Mouse (Mus musculus): ENCODE data around the gene Nfe2l3.

DNA sequence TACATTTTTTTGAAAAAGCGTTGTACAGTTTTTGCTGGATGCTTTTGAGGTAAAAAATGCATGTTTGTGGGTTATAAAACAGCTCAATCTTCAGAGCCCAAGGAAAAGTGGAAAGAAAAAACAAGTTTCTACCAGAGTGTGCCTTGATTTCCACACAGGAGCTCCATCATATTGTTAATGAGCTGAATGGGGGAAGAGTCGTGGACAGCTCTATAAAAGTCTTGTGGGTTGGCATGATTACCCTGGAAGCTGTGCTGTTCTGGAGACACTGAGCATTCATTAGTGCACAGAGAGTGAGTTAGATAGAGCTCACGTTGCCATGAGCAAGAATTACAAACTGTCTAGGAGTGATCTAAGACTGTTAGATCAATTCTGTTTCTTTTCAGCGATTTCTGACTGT, 39.7 kb downstream of the Nfe2l3 start:
- TF ChIP-seq CTCF (IDR thresholded peaks at IDR 0.05; ENCODE audit: low read depth) (no peak), EP300 (IDR thresholded peaks at IDR 0.05; ENCODE audit: low read depth) (no peak)

Data from liver, embryonic 14.5 days (tissue).